Mouse (Mus musculus) liver, postnatal 0 days (tissue): ENCODE data around the gene Cldn3. TPM values are rescaled to one million over a fixed set of nuclear protein-coding genes. Genes with fewer than 3 reads are reported as not detected.

Experiments
- ATAC-seq: fragments of 200-750 bp; cut with Nextera tagmentation; 2 replicates; pipeline ENCODE4 v1.8.0; 2017; ENCODE audit warnings: mild to moderate bottlenecking, moderate library complexity
- DNase-seq: peaks from one replicate; pipeline ENCODE4 v3.0.0-alpha.2; 2016
- H3K27ac ChIP-seq: fragments of 300-500 bp; sonication (generic); 2 replicates; pipeline ENCODE4 v1.5.1; 2014; ENCODE audit warnings: antibody characterized with exemption, moderate library complexity, mild to moderate bottlenecking, low read depth
- H3K27me3 ChIP-seq: fragments of 300-500 bp; sonication (generic); 2 replicates; pipeline ENCODE4 v1.6.1; 2014; ENCODE audit warnings: low read length, control low read depth, mixed read lengths; ENCODE audit not compliant: insufficient read depth
- H3K36me3 ChIP-seq: fragments of 300-500 bp; sonication (generic); replicated peaks from 2 replicates; pipeline ENCODE4 v1.6.1; 2014; ENCODE audit warnings: mild to moderate bottlenecking, control low read depth, low read length, moderate library complexity, mixed read lengths; ENCODE audit not compliant: insufficient read depth
- H3K4me1 ChIP-seq: fragments of 300-500 bp; sonication (generic); 2 replicates; pipeline ENCODE4 v1.6.1; 2014; ENCODE audit warnings: antibody characterized with exemption, mild to moderate bottlenecking, control low read depth; ENCODE audit not compliant: insufficient read depth
- H3K4me2 ChIP-seq: fragments of 300-500 bp; sonication (generic); 2 replicates; pipeline ENCODE4 v1.6.1; 2014; ENCODE audit warnings: low read depth, mild to moderate bottlenecking, low read length, moderate library complexity, mixed read lengths
- H3K4me3 ChIP-seq: fragments of 300-500 bp; sonication (generic); 2 replicates; pipeline ENCODE4 v1.5.1; 2014; ENCODE audit warnings: low read depth, low read length
- H3K9ac ChIP-seq: fragments of 300-500 bp; sonication (generic); replicated peaks from 2 replicates; pipeline ENCODE4 v1.6.1; 2014; ENCODE audit warnings: mild to moderate bottlenecking, moderate library complexity
- H3K9me3 ChIP-seq: fragments of 300-500 bp; sonication (generic); 2 replicates; pipeline ENCODE4 v1.6.1; 2016; ENCODE audit warnings: mild to moderate bottlenecking, control low read depth, low read length, mixed read lengths
- CTCF ChIP-seq: sonication (generic); IDR thresholded peaks from 2 replicates; pipeline ENCODE4 v1.5.1; 2016; ENCODE audit warnings: antibody characterized with exemption, low read depth
- EP300 ChIP-seq: IDR thresholded peaks from 2 replicates; pipeline ENCODE4 v1.6.1; 2016; ENCODE audit warnings: antibody characterized with exemption, low read depth, mild to moderate bottlenecking
- WGBS: fragments of 180-500 bp; shearing (Covaris S2); extraction: QIAGEN DNeasy Blood & Tissue Kit; methylation state at CpG from one replicate; pipeline ENCODE4 v1.1.7; 2014; ENCODE audit not compliant: insufficient replicate concordance; 5-methylcytosine and 5-hydroxymethylcytosine counted together
- polyA plus RNA-seq: library from polyadenylated mRNA; unstranded; fragments of >200 nt; fragmentation: Nextera tagmentation; extraction: Ambion mirVana; gene quantifications from 2 replicates; pipeline ENCODE4 v1.2.1, GENCODE M21; 2015

Cldn3 gene
- polyA plus RNA-seq, 1 experiment from 2014 or later: 65.0 TPM

- Histone ChIP-seq H3K9me3 (no peaks in the 10 kb centered on the region), H3K9ac (no peak overlapping the region), H3K27me3 (peaks cover 16% of the 10 kb centered on the region), H3K4me1 (peaks cover 15% of the 10 kb centered on the region), H3K4me3 (no peak overlapping the region), H3K36me3 (no peaks in the 10 kb centered on the region), H3K4me2 (0 out of 2 replicates have a peak overlapping the region, but pooled peaks have one; percentile 13), H3K27ac (peak overlapping the region; percentile 77)
- DNase-seq: peak; percentile 69
- peak; percentile 69 for ATAC-seq
- TF ChIP-seq CTCF (no peak), EP300 (peak; percentile 44; the same call in 1 of the 2 replicates)
- WGBS: 37% methylated on average over 10 of the region's 10 CpGs
Measured at GRCm38 (mm10) chr5:134981149-134981548, 4.9 kb upstream of the Cldn3 start.

- Histone ChIP-seq H3K9me3 (no peaks in the 10 kb centered on the region), H3K36me3 (no peaks in the 10 kb centered on the region), H3K9ac (no peak overlapping the region), H3K27me3 (peaks cover 36% of the 10 kb centered on the region), H3K4me1 (peaks cover 14% of the 10 kb centered on the region), H3K27ac (no peak overlapping the region), H3K4me2 (no peak overlapping the region), H3K4me3 (no peak overlapping the region)
- no peak for DNase-seq
- TF ChIP-seq CTCF (no peak), EP300 (no peak)
- no peak for ATAC-seq
- WGBS: 61% methylated on average over 1 of the region's 1 CpGs
Measured at GRCm38 (mm10) chr5:134983111-134983510, 2.9 kb upstream of the Cldn3 start.

DNA sequence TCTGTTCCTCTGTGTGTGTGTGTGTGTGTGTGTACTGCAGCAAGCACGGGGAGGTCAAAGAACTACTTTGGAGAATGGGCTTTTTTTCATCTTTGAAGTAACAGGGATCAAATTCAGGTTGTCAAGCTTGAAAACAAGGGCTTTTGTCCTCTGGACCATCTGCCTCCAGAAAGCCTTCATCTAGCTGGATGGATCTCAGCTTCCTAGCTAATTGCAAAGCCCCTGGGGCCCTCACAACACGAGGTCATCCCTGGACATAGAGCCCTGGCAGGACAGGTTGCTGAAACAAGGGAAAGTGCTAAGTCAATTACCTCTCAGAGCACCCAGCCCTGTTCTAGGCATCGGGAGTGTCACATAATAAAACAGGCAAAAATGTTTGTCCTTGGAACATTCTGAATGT is 2.2 kb upstream of the Cldn3 start:
- ATAC-seq (no peak), DNase-seq (no peak)
- Histone ChIP-seq H3K4me1 (peaks cover 14% of the 10 kb centered on the region), H3K4me3 (no peak overlapping the region), H3K9ac (no peak overlapping the region), H3K27ac (no peak overlapping the region), H3K27me3 (peaks cover 40% of the 10 kb centered on the region), H3K36me3 (no peaks in the 10 kb centered on the region), H3K4me2 (no peak overlapping the region), H3K9me3 (no peaks in the 10 kb centered on the region)
- WGBS: 34% methylated on average over 3 of the region's 3 CpGs
- TF ChIP-seq EP300 (no peak), CTCF (no peak)

- Histone ChIP-seq H3K9ac (peak overlapping the region; percentile 58), H3K9me3 (no peaks in the 10 kb centered on the region), H3K4me1 (peaks cover 7% of the 10 kb centered on the region), H3K4me2 (peak overlapping the region; percentile 49), H3K27ac (peak overlapping the region; percentile 86), H3K27me3 (peaks cover 54% of the 10 kb centered on the region), H3K4me3 (peak overlapping the region; percentile 41), H3K36me3 (no peaks in the 10 kb centered on the region)
- ATAC-seq (peak; percentile 32), DNase-seq (no peak)
- WGBS: 4% methylated on average over 75 of the region's 79 CpGs
- TF ChIP-seq EP300 (no peak), CTCF (0 out of 2 replicates have a peak, but pooled peaks have one; percentile 18)
Measured at GRCm38 (mm10) chr5:134986298-134987268, 569 bp downstream of the Cldn3 start.

DNA sequence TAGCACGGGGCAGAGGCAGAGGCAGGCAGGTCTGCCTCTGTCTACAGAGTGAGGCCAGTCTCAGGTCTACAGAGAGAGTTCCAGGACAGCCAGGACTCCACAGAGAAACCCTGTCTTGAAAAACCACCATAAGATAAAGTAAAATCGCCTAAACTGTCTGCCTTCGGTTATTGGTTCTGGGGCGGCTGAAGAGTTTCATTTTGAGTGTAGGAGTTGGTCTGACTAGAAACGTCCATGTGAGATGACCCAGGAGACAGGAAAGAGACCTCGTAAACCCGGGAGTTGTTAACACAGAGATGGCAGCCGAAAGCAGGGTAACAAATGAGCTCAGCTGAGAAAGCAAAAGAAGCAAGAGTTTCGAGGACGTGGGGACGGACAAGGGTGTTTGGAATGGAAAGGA is 3.2 kb downstream of the Cldn3 start:
- peaks cover 54% of the 10 kb centered on the region for H3K27me3 ChIP-seq

GRCm38 (mm10) chr5:134989741-134990140 is 3.7 kb downstream of the Cldn3 start:
- DNase-seq (no peak), ATAC-seq (no peak)
- no peak for TF ChIP-seq CTCF
- no peak for TF ChIP-seq EP300
- H3K9ac ChIP-seq: no peak overlapping the region
- H3K27me3 ChIP-seq: peaks cover 52% of the 10 kb centered on the region
- H3K4me1 ChIP-seq: peaks cover 6% of the 10 kb centered on the region
- H3K9me3 ChIP-seq: no peaks in the 10 kb centered on the region
- no peak overlapping the region for H3K4me3 ChIP-seq
- H3K4me2 ChIP-seq: no peak overlapping the region
- 38% methylated on average over 6 of the region's 6 CpGs for WGBS
- no peak overlapping the region for H3K27ac ChIP-seq
- no peaks in the 10 kb centered on the region for H3K36me3 ChIP-seq

More for the DNA sequence above, 3.2 kb downstream of the Cldn3 start:
- H3K27ac ChIP-seq: no peak overlapping the region
- H3K4me1 ChIP-seq: peaks cover 6% of the 10 kb centered on the region
- DNase-seq: no peak
- no peak for ATAC-seq
- no peaks in the 10 kb centered on the region for H3K36me3 ChIP-seq
- H3K9me3 ChIP-seq: no peaks in the 10 kb centered on the region
- no peak overlapping the region for H3K4me3 ChIP-seq
- no peak overlapping the region for H3K9ac ChIP-seq
- no peak for TF ChIP-seq EP300
- no peak for TF ChIP-seq CTCF
- WGBS: 49% methylated on average over 11 of the region's 11 CpGs
- no peak overlapping the region for H3K4me2 ChIP-seq
